Mouse (Mus musculus): ENCODE results near the gene Actr5. TPM values are rescaled to one million over a fixed set of nuclear protein-coding genes. Genes with fewer than 3 reads are reported as not detected.
A peak's percentile ranks its signal among the peaks of the same experiment; 100 is the strongest.

Actr5 gene
- polyA plus RNA-seq, 1 experiment from 2014 or later = 13.9 TPM

DNA sequence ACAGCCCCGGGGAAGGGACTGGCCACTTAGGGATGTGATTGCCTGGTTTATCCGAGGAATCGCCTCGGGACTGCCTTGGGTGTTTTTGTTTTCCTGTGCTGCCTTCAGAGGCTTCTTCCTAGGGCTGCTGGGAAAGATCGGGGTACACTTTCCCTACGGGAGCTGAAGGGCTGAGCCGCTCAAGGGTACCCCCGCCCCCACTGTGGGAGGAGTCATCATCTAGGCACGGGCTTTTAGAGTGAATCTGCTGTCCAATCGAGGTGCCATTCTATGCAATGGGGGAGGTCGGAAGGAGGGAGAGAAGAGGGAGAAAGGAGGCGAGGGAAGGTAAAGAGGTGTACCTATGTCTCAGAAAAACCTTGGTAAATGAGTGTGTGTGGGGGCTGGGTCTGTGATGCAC is 8.4 kb upstream of the Actr5 start:
- 1% methylated on average over 12 of the region's 12 CpGs for WGBS
- H3K9me3 ChIP-seq (ENCODE audit: control insufficient read depth, low read length) = no peaks in the 10 kb centered on the region
- H3K4me1 ChIP-seq (ENCODE audit: control insufficient read depth, insufficient read depth, low read length) = no peaks in the 10 kb centered on the region
- peak overlapping the region; percentile 60 for H3K4me2 ChIP-seq (ENCODE audit: low read length)
- H3K27me3 ChIP-seq (ENCODE audit: control insufficient read depth, insufficient read depth, low read length) = peaks cover 53% of the 10 kb centered on the region
- H3K9ac ChIP-seq (replicated peaks; ENCODE audit: low read length) = peak overlapping the region; percentile 73
- peaks cover 5% of the 10 kb centered on the region; the same call in 1 of the 2 replicates for H3K36me3 ChIP-seq (ENCODE audit: control insufficient read depth, insufficient read depth, low read length)
- H3K4me3 ChIP-seq (replicated peaks; ENCODE audit: low read depth, low read length) = peak overlapping the region; percentile 48
- H3K27ac ChIP-seq (replicated peaks; ENCODE audit: low read depth, low read length) = peak overlapping the region; percentile 93
- DNase-seq (peak; percentile 82), ATAC-seq (ENCODE audit: low FRiP score, low TSS enrichment) (peak; percentile 67; the same call in 1 of the 2 replicates)

DNA sequence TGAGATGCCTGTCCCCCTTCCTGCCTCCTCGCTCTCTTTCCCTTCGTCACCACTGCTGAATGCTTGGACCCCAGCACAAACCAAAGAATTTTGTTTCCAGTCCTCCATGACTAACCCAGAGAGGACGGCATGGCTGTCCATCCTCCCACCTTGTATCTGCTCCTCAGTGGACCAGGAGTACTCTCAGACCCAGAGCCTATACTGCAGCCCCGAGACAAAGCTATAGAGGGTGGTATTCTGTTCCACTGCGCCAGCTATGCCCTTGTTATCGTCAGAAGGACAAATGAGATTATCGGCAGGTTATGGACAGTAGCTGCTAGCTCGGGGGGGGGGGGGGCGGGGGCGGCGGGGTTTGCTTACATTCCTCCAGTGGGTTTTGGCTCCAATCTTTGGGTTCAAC is 7.9 kb upstream of the Actr5 start:
- H3K4me2 ChIP-seq (ENCODE audit: low read length) = peak overlapping the region; percentile 60
- DNase-seq = peak; percentile 33
- H3K4me3 ChIP-seq (replicated peaks; ENCODE audit: low read depth, low read length) = peak overlapping the region; percentile 48
- H3K27ac ChIP-seq (replicated peaks; ENCODE audit: low read depth, low read length) = peak overlapping the region; percentile 93
- no peaks in the 10 kb centered on the region for H3K4me1 ChIP-seq (ENCODE audit: control insufficient read depth, insufficient read depth, low read length)
- H3K9me3 ChIP-seq (ENCODE audit: control insufficient read depth, low read length) = no peaks in the 10 kb centered on the region
- WGBS = 11% methylated on average over 11 of the region's 11 CpGs
- ATAC-seq (ENCODE audit: low FRiP score, low TSS enrichment) = no peak
- H3K27me3 ChIP-seq (ENCODE audit: control insufficient read depth, insufficient read depth, low read length) = peaks cover 48% of the 10 kb centered on the region
- H3K9ac ChIP-seq (replicated peaks; ENCODE audit: low read length) = peak overlapping the region; percentile 73
- H3K36me3 ChIP-seq (ENCODE audit: control insufficient read depth, insufficient read depth, low read length) = peaks cover 5% of the 10 kb centered on the region; the same call in 1 of the 2 replicates

DNA sequence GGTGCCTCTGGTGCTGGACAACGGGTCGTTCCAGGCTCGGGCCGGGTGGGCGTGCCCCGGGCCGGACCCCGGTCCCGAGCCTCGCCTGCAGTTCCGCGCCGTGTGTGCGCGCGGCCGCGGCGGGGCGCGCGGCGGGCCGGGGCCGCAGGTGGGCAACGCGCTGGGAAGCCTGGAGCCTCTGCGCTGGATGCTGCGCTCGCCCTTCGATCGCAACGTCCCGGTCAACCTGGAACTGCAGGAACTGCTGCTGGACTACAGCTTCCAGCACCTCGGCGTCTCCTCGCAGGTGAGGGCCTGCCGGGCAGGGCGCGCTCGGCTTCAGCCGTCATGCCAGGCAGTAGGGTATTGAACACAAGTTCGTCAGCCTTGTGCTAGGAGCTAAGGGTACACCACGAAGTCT is 543 bp downstream of the Actr5 start:
- Histone ChIP-seq H3K9ac (replicated peaks; ENCODE audit: low read length) (peak overlapping the region; percentile 79), H3K27ac (replicated peaks; ENCODE audit: low read depth, low read length) (peak overlapping the region; percentile 84), H3K36me3 (ENCODE audit: control insufficient read depth, insufficient read depth, low read length) (peaks cover 23% of the 10 kb centered on the region), H3K4me3 (replicated peaks; ENCODE audit: low read depth, low read length) (peak overlapping the region; percentile 75), H3K4me2 (ENCODE audit: low read length) (peak overlapping the region; percentile 87), H3K27me3 (ENCODE audit: control insufficient read depth, insufficient read depth, low read length) (no peaks in the 10 kb centered on the region), H3K4me1 (ENCODE audit: control insufficient read depth, insufficient read depth, low read length) (peaks cover 10% of the 10 kb centered on the region), H3K9me3 (ENCODE audit: control insufficient read depth, low read length) (no peaks in the 10 kb centered on the region)
- peak; percentile 73 for DNase-seq
- under 1% methylated on average over 44 of the region's 44 CpGs for WGBS
- ATAC-seq (ENCODE audit: low FRiP score, low TSS enrichment) = peak; percentile 80; the same call in 1 of the 2 replicates

DNA sequence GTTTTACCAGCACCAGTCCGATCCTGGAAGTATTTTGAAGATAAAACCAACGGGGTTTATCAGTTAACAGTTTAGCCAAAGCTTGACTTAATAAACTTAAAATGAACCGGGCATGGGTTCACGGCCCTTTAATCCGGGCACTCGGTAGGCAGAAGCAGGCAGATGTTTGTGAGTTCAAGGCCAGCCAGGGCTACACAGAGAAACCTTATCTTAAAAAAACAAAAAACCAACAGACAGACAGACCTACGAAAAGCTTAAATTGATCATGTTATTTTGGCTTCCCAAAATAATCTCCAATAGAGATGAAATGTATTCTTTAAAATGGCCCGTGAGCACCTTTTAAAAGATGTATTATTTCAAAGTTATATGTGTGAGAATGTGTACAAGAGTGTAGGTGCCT is 1.0 kb downstream of the Actr5 start:
- Histone ChIP-seq H3K4me2 (ENCODE audit: low read length) (peak overlapping the region; percentile 87), H3K4me3 (replicated peaks; ENCODE audit: low read depth, low read length) (peak overlapping the region; percentile 75), H3K27ac (replicated peaks; ENCODE audit: low read depth, low read length) (no peak overlapping the region), H3K4me1 (ENCODE audit: control insufficient read depth, insufficient read depth, low read length) (peaks cover 10% of the 10 kb centered on the region), H3K27me3 (ENCODE audit: control insufficient read depth, insufficient read depth, low read length) (no peaks in the 10 kb centered on the region), H3K9ac (replicated peaks; ENCODE audit: low read length) (peak overlapping the region; percentile 79), H3K9me3 (ENCODE audit: control insufficient read depth, low read length) (no peaks in the 10 kb centered on the region), H3K36me3 (ENCODE audit: control insufficient read depth, insufficient read depth, low read length) (peaks cover 28% of the 10 kb centered on the region)
- DNase-seq (no peak), ATAC-seq (ENCODE audit: low FRiP score, low TSS enrichment) (no peak)
- WGBS = 44% methylated on average over 8 of the region's 8 CpGs

DNA sequence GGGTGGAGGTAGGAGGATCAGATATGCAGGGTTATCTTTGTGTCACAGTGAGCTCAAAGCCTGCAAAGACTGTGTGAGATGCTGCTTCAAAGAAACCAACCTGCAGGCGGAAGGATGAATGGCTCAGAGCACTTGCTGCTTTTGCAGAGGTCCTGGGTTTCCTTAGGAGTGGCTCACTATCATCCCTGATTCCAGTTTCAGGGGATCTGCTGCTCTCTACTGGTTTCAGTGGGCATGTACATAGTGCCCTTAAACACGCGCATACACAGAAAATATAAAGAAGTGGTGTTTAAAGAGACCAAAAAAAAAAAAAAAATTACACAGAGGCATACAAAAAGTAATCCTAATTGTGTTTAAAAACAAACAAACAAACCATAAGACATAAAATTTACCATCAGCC is 4.2 kb downstream of the Actr5 start:
- no peak overlapping the region for H3K27ac ChIP-seq (replicated peaks; ENCODE audit: low read depth, low read length)
- H3K4me1 ChIP-seq (ENCODE audit: control insufficient read depth, insufficient read depth, low read length) = peaks cover 10% of the 10 kb centered on the region
- no peak for ATAC-seq (ENCODE audit: low FRiP score, low TSS enrichment)
- no peak overlapping the region for H3K9ac ChIP-seq (replicated peaks; ENCODE audit: low read length)
- DNase-seq = peak; percentile 76
- no peaks in the 10 kb centered on the region for H3K9me3 ChIP-seq (ENCODE audit: control insufficient read depth, low read length)
- H3K27me3 ChIP-seq (ENCODE audit: control insufficient read depth, insufficient read depth, low read length) = no peaks in the 10 kb centered on the region
- no peak overlapping the region for H3K4me3 ChIP-seq (replicated peaks; ENCODE audit: low read depth, low read length)
- no peak overlapping the region for H3K4me2 ChIP-seq (ENCODE audit: low read length)
- peaks cover 60% of the 10 kb centered on the region for H3K36me3 ChIP-seq (ENCODE audit: control insufficient read depth, insufficient read depth, low read length)
- WGBS = 65% methylated on average over 3 of the region's 3 CpGs

DNA sequence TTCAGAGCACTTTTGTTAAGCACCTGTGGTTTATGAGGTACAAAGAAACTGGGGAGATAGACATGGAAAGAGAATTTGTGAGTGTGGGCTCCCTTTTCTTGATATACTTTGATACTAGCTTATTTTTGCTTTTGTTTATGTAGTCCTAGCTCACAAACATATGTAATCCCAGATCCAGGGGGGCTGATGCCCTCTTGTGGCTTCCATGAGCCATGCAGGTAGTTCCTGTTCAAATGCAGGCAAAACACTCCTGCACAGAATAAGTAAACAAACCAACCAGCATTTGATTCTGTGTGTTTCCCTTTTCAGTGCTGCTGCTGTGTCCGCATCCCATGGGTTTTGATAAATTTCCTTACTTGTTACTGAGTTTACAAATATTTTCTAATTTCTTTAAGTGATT is 4.7 kb downstream of the Actr5 start:
- H3K4me3 ChIP-seq (replicated peaks; ENCODE audit: low read depth, low read length) = no peak overlapping the region
- H3K4me2 ChIP-seq (ENCODE audit: low read length) = no peak overlapping the region
- peaks cover 62% of the 10 kb centered on the region for H3K36me3 ChIP-seq (ENCODE audit: control insufficient read depth, insufficient read depth, low read length)
- no peaks in the 10 kb centered on the region for H3K9me3 ChIP-seq (ENCODE audit: control insufficient read depth, low read length)
- H3K4me1 ChIP-seq (ENCODE audit: control insufficient read depth, insufficient read depth, low read length) = peaks cover 10% of the 10 kb centered on the region
- H3K9ac ChIP-seq (replicated peaks; ENCODE audit: low read length) = no peak overlapping the region
- DNase-seq (peak; percentile 86), ATAC-seq (ENCODE audit: low FRiP score, low TSS enrichment) (no peak)
- H3K27me3 ChIP-seq (ENCODE audit: control insufficient read depth, insufficient read depth, low read length) = no peaks in the 10 kb centered on the region
- H3K27ac ChIP-seq (replicated peaks; ENCODE audit: low read depth, low read length) = no peak overlapping the region
- WGBS = 79% methylated on average over 1 of the region's 1 CpGs

DNA sequence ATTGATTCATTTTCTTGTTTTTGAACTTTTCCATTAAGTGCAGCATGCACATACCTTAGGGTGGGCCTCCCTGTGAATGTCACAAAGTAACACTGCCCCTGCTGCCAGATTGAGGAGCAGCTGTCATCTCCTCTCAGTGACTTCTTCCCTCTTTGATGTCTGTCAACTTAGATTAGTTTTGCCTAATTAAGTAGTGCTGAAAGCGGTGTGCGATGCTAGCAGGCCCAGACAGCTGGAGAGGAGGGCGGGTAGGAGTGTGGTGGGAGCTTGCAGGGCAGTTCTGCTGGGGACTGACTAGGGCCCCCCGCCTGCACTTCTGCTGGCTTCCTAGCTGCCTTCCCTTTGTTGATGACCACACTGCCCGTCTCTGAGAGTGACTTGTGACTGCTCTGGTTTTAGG is 7.2 kb downstream of the Actr5 start:
- peaks cover 87% of the 10 kb centered on the region for H3K36me3 ChIP-seq (ENCODE audit: control insufficient read depth, insufficient read depth, low read length)

DNA sequence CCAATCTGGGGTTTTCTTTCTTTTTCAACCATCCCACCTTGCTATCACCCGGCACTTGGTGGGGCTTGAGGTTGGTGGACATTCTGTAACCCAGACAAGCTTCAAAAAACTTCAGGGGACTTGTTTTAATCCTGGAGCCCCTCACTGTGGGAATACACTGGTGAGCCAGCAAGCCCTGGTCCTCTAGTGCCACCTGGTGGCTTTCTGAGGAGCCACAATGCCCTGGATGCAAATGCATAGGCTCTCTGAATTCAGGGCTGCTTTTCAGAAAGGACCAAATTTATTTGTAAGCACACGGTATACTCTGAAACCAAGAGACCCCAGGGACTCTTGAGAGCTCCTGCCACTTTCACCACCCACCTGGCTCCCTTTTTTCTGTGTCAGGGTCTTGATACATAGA is 17.2 kb downstream of the Actr5 start:
- no peaks in the 10 kb centered on the region for H3K9me3 ChIP-seq (ENCODE audit: control insufficient read depth, low read length)
- H3K4me2 ChIP-seq (ENCODE audit: low read length) = no peak overlapping the region
- H3K9ac ChIP-seq (replicated peaks; ENCODE audit: low read length) = no peak overlapping the region
- ATAC-seq (ENCODE audit: low FRiP score, low TSS enrichment) = no peak
- 13% methylated on average over 2 of the region's 2 CpGs for WGBS
- H3K36me3 ChIP-seq (ENCODE audit: control insufficient read depth, insufficient read depth, low read length) = peaks cover 45% of the 10 kb centered on the region
- no peaks in the 10 kb centered on the region for H3K27me3 ChIP-seq (ENCODE audit: control insufficient read depth, insufficient read depth, low read length)
- DNase-seq = peak; percentile 91
- no peak overlapping the region for H3K27ac ChIP-seq (replicated peaks; ENCODE audit: low read depth, low read length)
- H3K4me1 ChIP-seq (ENCODE audit: control insufficient read depth, insufficient read depth, low read length) = no peaks in the 10 kb centered on the region
- no peak overlapping the region for H3K4me3 ChIP-seq (replicated peaks; ENCODE audit: low read depth, low read length)

More for the DNA sequence above, 7.2 kb downstream of the Actr5 start:
- DNase-seq (no peak), ATAC-seq (ENCODE audit: low FRiP score, low TSS enrichment) (no peak)
- Histone ChIP-seq H3K4me3 (replicated peaks; ENCODE audit: low read depth, low read length) (no peak overlapping the region), H3K4me1 (ENCODE audit: control insufficient read depth, insufficient read depth, low read length) (no peaks in the 10 kb centered on the region), H3K27me3 (ENCODE audit: control insufficient read depth, insufficient read depth, low read length) (no peaks in the 10 kb centered on the region), H3K9ac (replicated peaks; ENCODE audit: low read length) (no peak overlapping the region), H3K9me3 (ENCODE audit: control insufficient read depth, low read length) (no peaks in the 10 kb centered on the region), H3K27ac (replicated peaks; ENCODE audit: low read depth, low read length) (no peak overlapping the region), H3K4me2 (ENCODE audit: low read length) (no peak overlapping the region)
- WGBS = 70% methylated on average over 5 of the region's 5 CpGs

DNA sequence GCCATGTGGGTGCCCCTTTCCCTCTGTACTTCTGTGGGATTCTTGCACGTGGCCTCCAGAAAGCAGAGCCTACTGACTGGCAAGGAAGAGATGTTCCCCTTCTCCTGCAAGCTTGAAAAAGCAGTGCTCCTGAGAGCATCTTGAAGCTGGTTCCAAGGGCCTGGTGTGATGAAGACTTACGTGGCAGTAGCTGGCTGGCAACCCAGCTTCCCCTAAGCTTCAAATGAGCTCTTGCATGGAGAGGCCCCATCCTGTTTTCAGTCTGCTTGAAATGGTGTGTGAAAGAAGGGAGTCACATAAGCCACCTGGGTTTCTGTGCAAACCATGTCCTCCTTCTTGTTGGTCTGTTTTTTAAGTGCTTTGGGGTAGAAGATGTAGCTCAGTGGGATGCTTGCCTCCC is 17.9 kb downstream of the Actr5 start:
- ATAC-seq (ENCODE audit: low FRiP score, low TSS enrichment) = no peak
- WGBS = 96% methylated on average over 2 of the region's 2 CpGs
- Histone ChIP-seq H3K27me3 (ENCODE audit: control insufficient read depth, insufficient read depth, low read length) (no peaks in the 10 kb centered on the region), H3K4me1 (ENCODE audit: control insufficient read depth, insufficient read depth, low read length) (no peaks in the 10 kb centered on the region), H3K9me3 (ENCODE audit: control insufficient read depth, low read length) (no peaks in the 10 kb centered on the region), H3K27ac (replicated peaks; ENCODE audit: low read depth, low read length) (no peak overlapping the region), H3K36me3 (ENCODE audit: control insufficient read depth, insufficient read depth, low read length) (peaks cover 38% of the 10 kb centered on the region), H3K4me2 (ENCODE audit: low read length) (no peak overlapping the region), H3K9ac (replicated peaks; ENCODE audit: low read length) (no peak overlapping the region), H3K4me3 (replicated peaks; ENCODE audit: low read depth, low read length) (no peak overlapping the region)
- no peak for DNase-seq

Measured in midbrain, embryonic 14.5 days (tissue).